ENCODE assay signal across 34 mouse cellular contexts in genomic region chr8:34662532-34662931, GRCm38 (mm10).
"Had no signal": no experiment of that assay in that cellular context is flagged by ENCODE, and none has a peak within 500 bp of the region (broad histone marks: within the 10 kb centered on the region; RNA-seq: fewer than 3 reads in every experiment).

No protein-coding gene starts in this region.

- H3K4me3 ChIP-seq: heart, embryonic 12.5 days; heart, embryonic 13.5 days; heart, embryonic 15.5 days; hindbrain, embryonic 10.5 days; hindbrain, embryonic 12.5 days; hindbrain, embryonic 13.5 days; hindbrain, embryonic 15.5 days; intestine, embryonic 15.5 days; kidney, embryonic 15.5 days; layer of hippocampus, adult 2 months; left cerebral cortex, adult 2 months had no signal

- H3K27ac ChIP-seq: heart, embryonic 13.5 days; heart, embryonic 15.5 days; hindbrain, embryonic 10.5 days; hindbrain, embryonic 12.5 days; hindbrain, embryonic 13.5 days; hindbrain, embryonic 14.5 days; hindbrain, embryonic 15.5 days; hindbrain, postnatal 0 days; intestine, embryonic 15.5 days; kidney, embryonic 15.5 days; kidney, postnatal 0 days; layer of hippocampus, adult 2 months; left cerebral cortex, adult 2 months had no signal

- DNase-seq: heart, postnatal 10 days; heart, postnatal 14 days; heart, postnatal 36 days; heart, postnatal 4 days; kidney, adult 11 months; kidney, adult 18-20 months; kidney, adult 2 months; kidney, adult 8-10 months; kidney, adult 9 months; kidney, postnatal 10 days; kidney, postnatal 14 days; kidney, postnatal 25 days; kidney, postnatal 36 days; kidney, postnatal 4 days; layer of hippocampus, adult 9-11 months; layer of hippocampus, postnatal 36 days had no signal

- ATAC-seq: hindbrain, embryonic 16.5 days; hindbrain, postnatal 0 days; inflammation-experienced regulatory T-cells, adult 6 months; intestine, embryonic 15.5 days; intestine, embryonic 16.5 days; intestine, postnatal 0 days had no signal

- H3K27me3 ChIP-seq: heart, embryonic 12.5 days; heart, embryonic 13.5 days; heart, embryonic 15.5 days; hindbrain, embryonic 12.5 days; hindbrain, embryonic 13.5 days; hindbrain, embryonic 15.5 days; intestine, embryonic 15.5 days; kidney, embryonic 15.5 days had no signal
